Mouse (Mus musculus): ENCODE results near the gene Lhx3. TPM values are rescaled to one million over a fixed set of nuclear protein-coding genes. Genes with fewer than 3 reads are reported as not detected.
A peak's percentile ranks its signal among the peaks of the same experiment; 100 is the strongest.

Lhx3 gene
- polyA plus RNA-seq, 1 experiment from 2014 or later, result not detected

- Histone ChIP-seq H3K4me3 (ENCODE audit: low read depth, low read length) (peak overlapping the region; percentile 92), H3K4me2 (ENCODE audit: low read length) (peak overlapping the region; percentile 95), H3K27me3 (ENCODE audit: control insufficient read depth, insufficient read depth, low read depth, low read length) (no peaks in the 10 kb centered on the region), H3K27ac (ENCODE audit: low read length) (peak overlapping the region; percentile 87), H3K36me3 (ENCODE audit: control insufficient read depth, insufficient read depth, low read length) (no peaks in the 10 kb centered on the region), H3K9ac (ENCODE audit: low read depth, low read length) (peak overlapping the region; percentile 97), H3K4me1 (ENCODE audit: control insufficient read depth, insufficient read depth, low read length) (peaks cover 9% of the 10 kb centered on the region), H3K9me3 (replicated peaks; ENCODE audit: control insufficient read depth, low read length, poor library complexity, severe bottlenecking) (no peaks in the 10 kb centered on the region)
- peak; percentile 83 for ATAC-seq
- under 1% methylated on average over 40 of the region's 51 CpGs for WGBS
These were observed 28.7 kb upstream of the Lhx3 start for GRCm38 (mm10) chr2:26236681-26237289.

DNA sequence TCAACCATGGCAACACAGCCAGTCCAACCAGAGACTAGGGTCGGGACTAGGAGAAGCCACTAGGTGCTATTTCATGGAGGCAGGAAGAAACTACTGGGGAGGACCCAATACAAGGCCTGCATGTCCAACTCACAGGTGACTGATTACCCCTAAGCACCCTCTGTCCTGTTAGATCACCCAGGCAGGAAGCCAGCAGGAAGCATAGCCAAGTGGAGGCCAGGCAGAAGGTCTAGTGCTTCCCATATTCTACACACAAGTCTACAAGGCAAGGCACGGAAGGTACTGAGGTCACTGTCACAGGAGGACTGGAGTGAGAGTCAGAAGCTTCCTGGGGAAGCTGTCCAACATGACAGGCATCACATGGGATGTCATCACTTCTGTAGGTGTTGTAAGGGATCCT, 26.7 kb upstream of the Lhx3 start:
- Histone ChIP-seq H3K36me3 (ENCODE audit: control insufficient read depth, insufficient read depth, low read length) (no peaks in the 10 kb centered on the region), H3K9me3 (replicated peaks; ENCODE audit: control insufficient read depth, low read length, poor library complexity, severe bottlenecking) (no peaks in the 10 kb centered on the region), H3K27me3 (ENCODE audit: control insufficient read depth, insufficient read depth, low read depth, low read length) (no peaks in the 10 kb centered on the region), H3K27ac (ENCODE audit: low read length) (no peak overlapping the region), H3K4me1 (ENCODE audit: control insufficient read depth, insufficient read depth, low read length) (peaks cover 9% of the 10 kb centered on the region), H3K9ac (ENCODE audit: low read depth, low read length) (no peak overlapping the region), H3K4me2 (ENCODE audit: low read length) (no peak overlapping the region), H3K4me3 (ENCODE audit: low read depth, low read length) (no peak overlapping the region)
- WGBS, result 85% methylated on average over 2 of the region's 2 CpGs
- ATAC-seq, result no peak

- Histone ChIP-seq H3K9me3 (replicated peaks; ENCODE audit: control insufficient read depth, low read length, poor library complexity, severe bottlenecking) (no peaks in the 10 kb centered on the region), H3K4me2 (ENCODE audit: low read length) (no peak overlapping the region), H3K4me1 (ENCODE audit: control insufficient read depth, insufficient read depth, low read length) (peaks cover 9% of the 10 kb centered on the region), H3K36me3 (ENCODE audit: control insufficient read depth, insufficient read depth, low read length) (no peaks in the 10 kb centered on the region), H3K9ac (ENCODE audit: low read depth, low read length) (no peak overlapping the region), H3K27me3 (ENCODE audit: control insufficient read depth, insufficient read depth, low read depth, low read length) (no peaks in the 10 kb centered on the region), H3K27ac (ENCODE audit: low read length) (no peak overlapping the region), H3K4me3 (ENCODE audit: low read depth, low read length) (no peak overlapping the region)
- no peak for ATAC-seq
- 81% methylated on average over 5 of the region's 5 CpGs for WGBS
These were observed 26.2 kb upstream of the Lhx3 start for GRCm38 (mm10) chr2:26234253-26234652.

- Histone ChIP-seq H3K27me3 (ENCODE audit: control insufficient read depth, insufficient read depth, low read depth, low read length) (no peaks in the 10 kb centered on the region), H3K4me3 (ENCODE audit: low read depth, low read length) (no peak overlapping the region), H3K27ac (ENCODE audit: low read length) (no peak overlapping the region), H3K4me2 (ENCODE audit: low read length) (no peak overlapping the region), H3K4me1 (ENCODE audit: control insufficient read depth, insufficient read depth, low read length) (peaks cover 6% of the 10 kb centered on the region), H3K9me3 (replicated peaks; ENCODE audit: control insufficient read depth, low read length, poor library complexity, severe bottlenecking) (no peaks in the 10 kb centered on the region), H3K36me3 (ENCODE audit: control insufficient read depth, insufficient read depth, low read length) (peaks cover 4% of the 10 kb centered on the region; the same call in 1 of the 2 replicates), H3K9ac (ENCODE audit: low read depth, low read length) (no peak overlapping the region)
- 84% methylated on average over 3 of the region's 3 CpGs for WGBS
- no peak for ATAC-seq
These were observed 23.3 kb upstream of the Lhx3 start for GRCm38 (mm10) chr2:26231366-26231765.

DNA sequence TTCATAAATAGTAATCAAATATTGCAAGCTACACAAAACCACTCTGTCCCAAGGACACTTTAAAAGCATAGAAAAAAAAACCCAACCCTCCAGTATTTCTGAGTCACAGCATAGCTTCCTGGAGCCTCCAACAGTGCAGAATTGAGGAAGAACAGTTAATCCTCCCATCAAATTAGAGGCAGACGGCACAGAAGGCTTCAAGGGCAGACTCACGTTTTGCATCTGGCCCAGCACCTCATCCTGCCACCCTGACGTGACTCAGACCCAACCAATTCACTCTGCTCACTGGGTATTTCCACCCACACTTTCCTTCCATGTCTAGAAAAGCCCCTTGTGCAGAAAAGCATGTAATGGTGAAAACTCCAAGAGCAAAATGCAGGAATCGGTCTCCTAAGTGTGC, 22.2 kb upstream of the Lhx3 start:
- WGBS, result 51% methylated on average over 4 of the region's 4 CpGs
- Histone ChIP-seq H3K9ac (ENCODE audit: low read depth, low read length) (no peak overlapping the region), H3K4me3 (ENCODE audit: low read depth, low read length) (no peak overlapping the region), H3K27ac (ENCODE audit: low read length) (no peak overlapping the region), H3K4me1 (ENCODE audit: control insufficient read depth, insufficient read depth, low read length) (no peaks in the 10 kb centered on the region; the same call in 1 of the 2 replicates), H3K9me3 (replicated peaks; ENCODE audit: control insufficient read depth, low read length, poor library complexity, severe bottlenecking) (no peaks in the 10 kb centered on the region), H3K4me2 (ENCODE audit: low read length) (no peak overlapping the region), H3K27me3 (ENCODE audit: control insufficient read depth, insufficient read depth, low read depth, low read length) (no peaks in the 10 kb centered on the region), H3K36me3 (ENCODE audit: control insufficient read depth, insufficient read depth, low read length) (peaks cover 4% of the 10 kb centered on the region; the same call in 1 of the 2 replicates)
- ATAC-seq, result no peak

DNA sequence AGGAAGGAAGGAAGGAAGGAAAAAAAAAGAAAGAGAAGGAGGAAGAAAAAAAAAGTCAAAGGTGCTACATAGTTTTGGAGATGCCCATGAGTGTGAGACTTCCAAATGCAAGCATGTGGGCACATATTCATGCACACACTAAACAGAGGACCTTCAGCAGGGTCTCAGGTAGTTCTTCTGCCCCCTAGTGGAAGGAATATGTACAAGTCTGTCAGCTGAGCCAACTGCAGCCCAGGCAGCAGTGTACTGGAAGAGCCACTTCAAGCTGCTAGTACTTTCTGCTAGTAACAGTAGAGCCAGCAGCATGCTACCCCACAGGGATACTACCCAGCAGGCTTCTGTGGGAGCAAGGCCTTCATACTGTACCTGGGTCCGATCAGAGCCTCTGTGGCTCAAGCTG, 19.7 kb upstream of the Lhx3 start:
- ATAC-seq, result peak; percentile 78
- no peaks in the 10 kb centered on the region for H3K4me1 ChIP-seq (ENCODE audit: control insufficient read depth, insufficient read depth, low read length)
- no peaks in the 10 kb centered on the region for H3K27me3 ChIP-seq (ENCODE audit: control insufficient read depth, insufficient read depth, low read depth, low read length)
- no peak overlapping the region for H3K4me3 ChIP-seq (ENCODE audit: low read depth, low read length)
- H3K27ac ChIP-seq (ENCODE audit: low read length), result no peak overlapping the region
- peaks cover 13% of the 10 kb centered on the region for H3K36me3 ChIP-seq (ENCODE audit: control insufficient read depth, insufficient read depth, low read length)
- no peak overlapping the region for H3K9ac ChIP-seq (ENCODE audit: low read depth, low read length)
- WGBS, result 50% methylated on average over 1 of the region's 1 CpGs
- H3K4me2 ChIP-seq (ENCODE audit: low read length), result no peak overlapping the region
- H3K9me3 ChIP-seq (replicated peaks; ENCODE audit: control insufficient read depth, low read length, poor library complexity, severe bottlenecking), result no peaks in the 10 kb centered on the region

- Histone ChIP-seq H3K9me3 (replicated peaks; ENCODE audit: control insufficient read depth, low read length, poor library complexity, severe bottlenecking) (no peaks in the 10 kb centered on the region), H3K27me3 (ENCODE audit: control insufficient read depth, insufficient read depth, low read depth, low read length) (no peaks in the 10 kb centered on the region), H3K4me2 (ENCODE audit: low read length) (no peak overlapping the region), H3K36me3 (ENCODE audit: control insufficient read depth, insufficient read depth, low read length) (peaks cover 27% of the 10 kb centered on the region), H3K27ac (ENCODE audit: low read length) (no peak overlapping the region), H3K9ac (ENCODE audit: low read depth, low read length) (no peak overlapping the region), H3K4me3 (ENCODE audit: low read depth, low read length) (no peak overlapping the region), H3K4me1 (ENCODE audit: control insufficient read depth, insufficient read depth, low read length) (no peaks in the 10 kb centered on the region)
- WGBS, result 89% methylated on average over 4 of the region's 4 CpGs
- ATAC-seq, result no peak
These were observed 17.2 kb upstream of the Lhx3 start for GRCm38 (mm10) chr2:26225242-26225641.

DNA sequence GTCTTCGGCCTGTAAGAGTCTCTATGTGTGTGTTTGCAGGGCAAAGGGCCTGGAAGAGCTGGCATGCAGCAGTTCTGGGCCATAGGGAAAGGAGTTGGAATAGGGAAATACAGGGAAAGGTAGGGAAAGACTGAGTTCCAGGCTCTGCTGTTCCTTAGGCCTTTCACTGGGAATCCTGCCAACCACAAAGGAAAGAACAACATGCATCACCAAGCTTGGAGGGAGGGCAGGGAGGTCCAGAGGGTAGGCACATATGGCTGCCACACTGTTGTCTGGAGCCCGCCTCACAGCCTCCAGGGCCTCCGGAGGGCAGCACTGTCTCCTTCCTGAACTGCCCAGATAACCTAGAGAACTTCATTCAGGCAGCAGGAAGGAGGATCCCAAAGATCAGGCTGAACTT, 15.9 kb upstream of the Lhx3 start:
- Histone ChIP-seq H3K4me3 (ENCODE audit: low read depth, low read length) (no peak overlapping the region), H3K9ac (ENCODE audit: low read depth, low read length) (no peak overlapping the region), H3K27ac (ENCODE audit: low read length) (no peak overlapping the region), H3K4me2 (ENCODE audit: low read length) (no peak overlapping the region), H3K4me1 (ENCODE audit: control insufficient read depth, insufficient read depth, low read length) (no peaks in the 10 kb centered on the region), H3K9me3 (replicated peaks; ENCODE audit: control insufficient read depth, low read length, poor library complexity, severe bottlenecking) (no peaks in the 10 kb centered on the region), H3K27me3 (ENCODE audit: control insufficient read depth, insufficient read depth, low read depth, low read length) (no peaks in the 10 kb centered on the region), H3K36me3 (ENCODE audit: control insufficient read depth, insufficient read depth, low read length) (peaks cover 35% of the 10 kb centered on the region)
- WGBS, result 88% methylated on average over 3 of the region's 3 CpGs
- ATAC-seq, result no peak

GRCm38 (mm10) chr2:26214526-26214925, 6.4 kb upstream of the Lhx3 start:
- Histone ChIP-seq H3K4me2 (ENCODE audit: low read length) (no peak overlapping the region), H3K27ac (ENCODE audit: low read length) (no peak overlapping the region), H3K9me3 (replicated peaks; ENCODE audit: control insufficient read depth, low read length, poor library complexity, severe bottlenecking) (no peaks in the 10 kb centered on the region), H3K4me1 (ENCODE audit: control insufficient read depth, insufficient read depth, low read length) (no peaks in the 10 kb centered on the region), H3K27me3 (ENCODE audit: control insufficient read depth, insufficient read depth, low read depth, low read length) (no peaks in the 10 kb centered on the region), H3K36me3 (ENCODE audit: control insufficient read depth, insufficient read depth, low read length) (peaks cover 53% of the 10 kb centered on the region), H3K9ac (ENCODE audit: low read depth, low read length) (no peak overlapping the region), H3K4me3 (ENCODE audit: low read depth, low read length) (no peak overlapping the region)
- WGBS, result 25% methylated on average over 3 of the region's 3 CpGs
- ATAC-seq, result no peak
